Mouse (Mus musculus): Measurements from ENCODE around the gene Pmvk. TPM values are rescaled to one million over a fixed set of nuclear protein-coding genes. Genes with fewer than 3 reads are reported as not detected.
"Not testable (repeated sequence)": the region's sequence is repeated elsewhere in the genome, so short reads cannot be mapped to it uniquely, and the experiment has no call there.

The Pmvk gene
- total RNA-seq, 2 experiments from 2014 or later = 14.2 to 22.4 TPM

DNA sequence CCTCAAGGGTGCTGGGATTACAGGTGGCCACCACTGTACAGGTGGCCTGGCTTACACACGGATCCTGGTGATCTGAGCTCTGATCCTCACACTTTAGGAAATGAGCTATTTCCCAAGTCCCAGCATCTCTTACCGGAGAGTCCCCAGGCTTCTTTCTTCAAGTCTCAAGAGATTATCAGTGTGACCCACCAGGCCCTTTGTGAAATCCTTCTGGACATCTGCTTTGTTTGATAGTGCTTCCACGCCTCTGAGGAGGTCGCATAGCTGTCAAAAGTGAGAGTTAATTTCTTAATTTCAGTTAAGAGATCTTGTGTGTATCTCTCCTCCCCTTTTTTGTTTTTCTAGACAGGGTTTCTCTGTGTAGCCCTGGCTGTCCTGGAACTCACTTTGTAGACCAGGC, 28.5 kb upstream of the Pmvk start:
- no peak for ATAC-seq (ENCODE audit: poor library complexity, severe bottlenecking)

DNA sequence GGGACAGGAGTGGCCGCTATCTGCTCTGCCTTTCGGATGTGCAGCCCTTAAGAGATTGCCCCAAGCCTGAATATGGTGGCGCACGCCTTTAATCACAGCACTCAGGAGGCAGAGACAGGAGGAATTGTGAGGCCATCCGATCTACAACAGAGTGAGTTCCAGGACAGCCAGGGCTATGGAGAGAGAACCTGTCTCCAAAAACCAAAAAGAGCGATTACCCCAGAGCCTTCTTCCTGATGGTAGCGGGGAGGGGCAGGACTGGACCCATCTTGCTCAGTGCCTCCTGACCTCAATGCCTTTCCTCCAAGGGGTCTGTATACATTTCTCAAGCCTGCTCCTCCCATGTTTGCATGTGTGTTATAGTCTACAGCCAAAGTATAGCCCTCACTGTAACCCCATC, 25.3 kb upstream of the Pmvk start:
- ATAC-seq (ENCODE audit: poor library complexity, severe bottlenecking) = not testable (repeated sequence)

GRCm38 (mm10) chr3:89430171-89431159, 23.9 kb upstream of the Pmvk start, which contains the start of gene Pygo2:
TSS of gene Pygo2 (plus strand) at chr3:89430214.
- ATAC-seq (ENCODE audit: poor library complexity, severe bottlenecking) = peak; percentile 100

DNA sequence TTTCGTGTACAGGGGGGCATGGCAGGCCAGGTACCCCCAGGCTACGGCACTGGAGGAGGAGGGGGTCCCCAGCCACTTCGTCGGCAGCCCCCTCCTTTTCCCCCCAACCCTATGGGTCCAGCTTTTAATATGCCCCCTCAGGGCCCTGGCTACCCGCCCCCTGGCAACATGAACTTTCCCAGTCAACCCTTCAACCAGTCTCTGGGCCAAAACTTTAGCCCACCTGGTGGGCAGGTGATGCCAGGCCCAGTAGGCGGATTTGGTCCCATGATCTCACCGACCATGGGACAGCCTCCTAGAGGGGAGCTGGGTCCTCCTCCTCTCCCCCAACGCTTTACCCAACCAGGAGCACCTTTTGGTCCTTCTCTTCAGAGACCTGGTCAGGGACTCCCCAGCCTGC, 21.7 kb upstream of the Pmvk start:
- ATAC-seq (ENCODE audit: poor library complexity, severe bottlenecking) = no peak

DNA sequence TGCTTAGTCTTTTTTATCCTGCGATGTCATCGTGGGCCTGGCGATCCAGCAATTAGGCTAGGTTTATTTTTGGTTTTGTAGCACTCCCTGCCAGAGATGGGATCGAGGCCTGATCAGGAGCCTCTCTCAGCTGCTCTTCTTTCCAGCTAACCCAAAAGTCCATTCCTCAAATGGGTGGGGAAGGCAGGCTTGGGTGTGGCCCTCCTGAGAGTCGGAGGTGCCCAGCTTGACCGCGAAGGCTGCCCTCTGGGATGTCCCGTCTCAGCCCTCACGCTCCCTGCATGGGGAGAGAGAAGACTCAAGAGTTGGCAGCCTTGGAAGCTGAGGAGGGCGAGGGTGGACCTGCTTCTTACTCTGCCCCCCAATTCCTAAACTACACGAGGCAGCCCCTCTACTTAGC, 19.8 kb upstream of the Pmvk start:
- no peak for ATAC-seq (ENCODE audit: poor library complexity, severe bottlenecking)

GRCm38 (mm10) chr3:89435041-89435440, 19.3 kb upstream of the Pmvk start:
- no peak for ATAC-seq (ENCODE audit: poor library complexity, severe bottlenecking)

GRCm38 (mm10) chr3:89436176-89437113, 17.9 kb upstream of the Pmvk start, which contains the start of gene Pbxip1:
TSS of gene Pbxip1 (plus strand) at chr3:89436706.
- ATAC-seq (ENCODE audit: poor library complexity, severe bottlenecking) = peak; percentile 89

DNA sequence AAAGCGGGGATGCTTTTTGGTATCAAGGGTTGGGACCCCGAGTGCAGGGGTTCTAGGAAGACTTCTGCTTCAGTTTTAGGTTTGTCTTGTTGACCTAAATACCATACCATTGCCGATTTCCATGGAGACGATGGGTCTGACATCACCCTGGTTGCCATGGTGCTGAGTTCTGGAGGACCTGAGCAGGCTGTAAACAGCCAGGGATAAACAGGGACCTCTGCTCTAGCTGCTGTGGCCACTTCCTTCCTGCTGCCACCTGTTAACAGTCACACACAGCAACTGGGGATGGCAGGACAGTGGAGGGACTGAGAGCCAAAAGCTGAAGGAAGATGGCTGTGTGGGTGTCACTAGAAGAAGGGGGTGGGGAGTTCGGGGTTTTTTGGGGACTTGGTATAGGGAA, 17.1 kb upstream of the Pmvk start:
- ATAC-seq (ENCODE audit: poor library complexity, severe bottlenecking) = peak; percentile 38

- no peak for ATAC-seq (ENCODE audit: poor library complexity, severe bottlenecking)
Measured at GRCm38 (mm10) chr3:89440691-89441090, 13.7 kb upstream of the Pmvk start.

DNA sequence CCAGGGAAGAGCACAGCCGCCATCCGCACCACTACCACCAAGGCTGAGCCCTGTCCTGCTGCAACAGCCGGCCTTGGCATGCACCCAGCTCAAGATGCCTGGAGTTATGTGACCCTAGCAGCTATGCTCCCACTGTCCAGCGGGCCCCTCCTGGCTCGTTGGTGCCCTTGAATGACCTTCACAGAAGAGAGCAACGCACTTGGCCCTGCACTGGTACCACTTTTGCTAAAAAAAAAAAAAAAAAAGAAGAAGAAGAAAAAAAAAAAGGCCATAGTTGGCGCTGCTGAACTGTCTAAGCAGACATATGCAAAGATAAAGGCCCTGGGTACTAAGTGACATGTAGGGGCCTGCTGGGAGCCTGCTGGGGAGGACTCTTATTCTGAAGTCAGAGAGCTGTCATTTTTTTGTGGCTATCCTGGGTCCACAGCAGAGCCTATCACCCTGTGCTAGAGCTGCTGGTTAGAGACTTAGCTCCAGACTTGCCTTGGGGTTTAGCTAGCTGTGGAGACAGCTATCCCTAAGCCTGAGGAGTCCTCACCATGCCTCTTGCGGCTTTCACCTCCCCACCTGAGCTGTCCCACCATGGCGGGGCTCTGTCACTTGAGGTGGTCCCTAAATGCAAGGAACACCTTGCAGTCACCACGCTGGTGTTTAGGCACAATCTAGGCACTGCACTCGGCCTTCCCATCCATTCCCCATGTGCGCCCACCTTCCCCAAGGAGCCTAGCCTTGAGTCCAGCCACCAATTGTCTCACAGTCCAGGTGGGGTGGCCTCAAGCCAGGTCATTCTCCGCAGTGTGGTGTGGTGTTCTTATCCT, 5.4 kb upstream of the Pmvk start:
- peak; percentile 43 for ATAC-seq (ENCODE audit: poor library complexity, severe bottlenecking)

GRCm38 (mm10) chr3:89449541-89449940, 4.8 kb upstream of the Pmvk start:
- ATAC-seq (ENCODE audit: poor library complexity, severe bottlenecking) = peak; percentile 91

DNA sequence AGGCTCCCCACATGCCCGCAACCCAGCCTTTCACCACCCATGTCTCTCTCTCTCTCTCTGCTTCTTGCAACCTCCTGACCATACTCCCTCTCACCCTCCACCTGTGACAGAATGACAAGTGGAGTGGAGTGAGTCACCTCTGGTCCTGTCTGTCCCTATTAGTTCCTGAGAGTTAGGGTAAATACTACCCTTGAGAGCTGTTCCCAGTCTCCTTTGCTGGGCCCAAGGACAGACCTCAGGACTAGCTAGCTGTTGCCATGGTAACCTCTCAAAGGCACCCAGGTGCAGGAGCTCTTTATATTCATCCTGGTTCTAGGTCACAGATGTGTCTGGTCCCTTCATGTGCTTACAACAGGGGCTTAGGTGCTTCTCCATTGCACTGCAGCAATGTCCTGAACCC, 2.4 kb upstream of the Pmvk start:
- no peak for ATAC-seq (ENCODE audit: poor library complexity, severe bottlenecking)

DNA sequence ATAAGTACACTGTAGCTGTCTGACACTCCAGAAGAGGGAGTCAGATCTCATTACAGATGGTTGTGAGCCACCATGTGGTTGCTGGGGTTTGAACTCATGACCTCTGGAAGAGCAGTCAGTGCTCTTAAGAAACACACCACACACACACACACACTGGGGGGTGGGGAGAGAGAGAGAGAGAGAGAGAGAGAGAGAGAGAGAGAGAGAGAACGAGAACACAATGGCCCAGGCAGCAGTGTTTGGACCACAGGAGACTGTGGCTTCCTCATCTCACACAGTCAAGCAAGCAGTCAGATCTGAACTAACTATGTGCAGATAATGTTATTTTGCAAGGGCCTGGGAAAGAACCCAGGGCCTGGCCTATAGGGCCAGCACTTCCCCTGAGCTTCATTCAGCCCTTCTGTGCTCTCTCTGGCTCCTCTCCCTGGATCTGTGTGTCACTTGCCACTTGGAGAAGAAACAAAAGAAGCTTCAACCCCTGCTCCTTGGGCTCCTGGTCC, 1.5 kb downstream of the Pmvk start:
- ATAC-seq (ENCODE audit: poor library complexity, severe bottlenecking) = no peak

- peak; percentile 72 for ATAC-seq (ENCODE audit: poor library complexity, severe bottlenecking)
Measured at GRCm38 (mm10) chr3:89456726-89457665, 2.7 kb downstream of the Pmvk start.

DNA sequence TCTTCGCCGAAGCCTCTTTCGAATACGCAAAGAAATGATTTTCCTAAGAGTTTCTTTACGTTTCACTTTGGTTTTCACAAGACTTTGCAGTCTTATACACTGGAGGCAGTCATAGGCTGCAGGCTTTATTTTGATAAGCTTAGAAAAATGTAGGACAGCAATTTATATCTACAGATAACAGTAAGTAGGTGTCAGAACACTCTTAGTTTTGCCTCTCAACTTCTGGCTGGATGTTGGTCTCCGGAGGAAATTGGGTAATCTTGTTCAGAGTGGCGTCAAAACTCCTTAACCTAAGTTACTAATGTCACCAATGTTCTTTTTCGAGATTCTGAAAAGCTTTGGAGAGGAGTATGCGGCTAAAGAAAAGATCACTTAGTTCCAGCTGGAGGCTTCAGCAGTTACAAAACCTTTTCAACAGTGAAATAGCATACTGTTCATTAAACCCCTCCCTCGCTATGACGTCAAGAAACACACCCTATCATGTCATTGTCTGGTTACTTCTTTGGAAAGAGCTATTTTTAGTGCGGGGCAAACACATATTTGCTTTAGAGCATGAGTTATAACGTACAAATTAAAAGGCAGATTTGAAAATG, 4.1 kb downstream of the Pmvk start:
- peak; percentile 75 for ATAC-seq (ENCODE audit: poor library complexity, severe bottlenecking)

- peak; percentile 83 for ATAC-seq (ENCODE audit: poor library complexity, severe bottlenecking)
Measured at GRCm38 (mm10) chr3:89458965-89459807, 4.8 kb downstream of the Pmvk start.

DNA sequence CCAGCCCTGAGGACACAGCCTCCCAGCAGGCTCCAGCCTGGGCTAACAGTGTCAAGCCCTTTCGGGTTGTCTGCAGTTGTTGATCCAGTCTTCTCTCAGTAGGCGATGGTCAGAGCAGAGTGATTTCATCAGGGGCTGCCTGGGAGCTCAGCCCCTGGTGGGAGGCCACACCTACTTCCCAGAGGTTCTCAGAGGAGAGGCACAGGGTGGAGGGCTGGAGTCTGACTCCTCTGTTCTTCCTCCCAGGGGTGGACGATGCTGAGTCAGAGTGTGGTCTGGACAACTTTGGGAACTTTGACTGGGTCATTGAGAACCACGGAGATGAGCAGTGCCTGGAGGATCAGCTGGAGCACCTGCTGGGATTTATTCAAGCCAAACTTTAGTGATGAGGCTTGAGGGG, 13.9 kb downstream of the Pmvk start:
- no peak for ATAC-seq (ENCODE audit: poor library complexity, severe bottlenecking)

- ATAC-seq (ENCODE audit: poor library complexity, severe bottlenecking) = no peak
Measured at GRCm38 (mm10) chr3:89472280-89472679, 17.9 kb downstream of the Pmvk start.

All from megakaryocyte, adult 5-6 weeks (primary cell).